Mouse (Mus musculus): ENCODE results near the gene Ctcf. TPM values are rescaled to one million over a fixed set of nuclear protein-coding genes. Genes with fewer than 3 reads are reported as not detected.

The Ctcf gene
- polyA plus RNA-seq, 1 experiment from 2014 or later = 108 TPM

GRCm38 (mm10) chr8:105634771-105635458 lies 1.5 kb upstream of the Ctcf start:
- Histone ChIP-seq H3K4me2 (peak overlapping the region; percentile 79), H3K36me3 (no peaks in the 10 kb centered on the region), H3K9ac (no peak overlapping the region), H3K9me3 (no peaks in the 10 kb centered on the region), H3K4me3 (peak overlapping the region; percentile 65), H3K27ac (no peak overlapping the region), H3K4me1 (peaks cover 26% of the 10 kb centered on the region), H3K27me3 (no peaks in the 10 kb centered on the region)
- no peak for ATAC-seq (ENCODE audit: insufficient number of reproducible peaks, low FRiP score, low TSS enrichment, low read depth)
- 86% methylated on average over 2 of the region's 2 CpGs for WGBS

GRCm38 (mm10) chr8:105635481-105635880 lies 887 bp upstream of the Ctcf start:
- Histone ChIP-seq H3K36me3 (no peaks in the 10 kb centered on the region), H3K4me1 (peaks cover 27% of the 10 kb centered on the region), H3K9ac (peak overlapping the region; percentile 95; the same call in 1 of the 2 replicates), H3K9me3 (no peaks in the 10 kb centered on the region), H3K4me3 (peak overlapping the region; percentile 65), H3K27me3 (no peaks in the 10 kb centered on the region), H3K4me2 (peak overlapping the region; percentile 79), H3K27ac (peak overlapping the region; percentile 100)
- no peak for ATAC-seq (ENCODE audit: insufficient number of reproducible peaks, low FRiP score, low TSS enrichment, low read depth)
- 5% methylated on average over 11 of the region's 11 CpGs for WGBS

DNA sequence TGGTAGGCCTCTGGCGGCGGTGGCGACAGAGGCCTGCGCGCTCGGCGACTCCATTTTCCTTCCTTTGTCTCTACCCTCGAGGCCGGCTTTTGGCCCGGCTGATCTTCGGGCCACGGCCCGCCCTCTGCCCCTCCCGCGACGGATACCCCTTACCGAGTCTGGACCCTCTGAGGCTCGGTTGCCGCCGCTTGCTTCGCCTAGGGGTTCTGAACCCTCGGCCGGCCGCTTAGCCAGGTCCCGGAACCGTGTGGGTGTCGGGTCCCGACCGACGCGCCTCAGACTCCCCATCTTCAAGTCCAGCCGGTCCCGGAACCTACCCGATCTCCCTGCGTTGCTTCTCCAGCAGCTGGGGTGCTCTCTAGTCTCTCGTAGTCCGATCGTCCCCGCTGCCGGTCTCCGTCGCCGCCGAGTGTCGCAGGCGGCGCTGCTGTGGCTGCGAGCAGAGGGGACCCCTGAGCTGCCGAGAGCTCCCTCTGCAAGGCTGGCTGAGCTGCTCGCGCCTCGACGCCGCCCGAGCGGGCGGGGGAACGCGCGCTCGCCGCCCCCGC lies 669 bp downstream of the Ctcf start, which contains the start of gene Agrp:
TSS of gene Agrp (minus strand) at position 431 of the 548 bp plus-strand sequence.
- peak within 1 kb of the TSS; percentile 100 for H3K27ac ChIP-seq
- peak within 1 kb of the TSS; percentile 65 for H3K4me3 ChIP-seq
- H3K27me3 ChIP-seq = no peaks in the 10 kb centered on the region
- peaks cover 29% of the 10 kb centered on the region for H3K4me1 ChIP-seq
- H3K36me3 ChIP-seq = no peaks in the 10 kb centered on the region
- under 1% methylated on average over 63 of the region's 63 CpGs for WGBS
- peak within 1 kb of the TSS; percentile 79 for H3K4me2 ChIP-seq
- peak; percentile 36 for ATAC-seq (ENCODE audit: insufficient number of reproducible peaks, low FRiP score, low TSS enrichment, low read depth)
- H3K9me3 ChIP-seq = no peaks in the 10 kb centered on the region
- H3K9ac ChIP-seq = peak within 1 kb of the TSS; percentile 95

DNA sequence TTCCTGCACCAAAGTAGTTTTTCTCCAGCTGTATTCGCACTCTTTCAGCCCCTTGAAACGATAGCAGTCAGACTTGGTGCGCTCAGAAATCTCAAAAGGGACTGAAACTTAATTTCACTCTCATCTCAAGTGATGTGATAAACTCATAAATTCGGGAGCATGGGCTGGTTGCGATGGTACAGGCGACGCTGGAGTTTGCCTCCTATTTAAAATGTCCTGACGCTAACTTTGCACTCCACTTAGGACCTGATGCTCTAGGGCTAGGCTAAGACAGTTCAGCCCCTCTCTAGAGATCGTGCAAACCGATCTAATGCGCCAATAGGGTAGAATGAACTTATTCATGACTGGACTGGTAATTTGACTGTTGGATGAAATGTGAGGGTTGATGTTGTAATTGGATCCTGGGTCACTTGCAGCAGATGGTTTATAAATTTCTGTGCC lies 1.3 kb downstream of the Ctcf start:
- H3K9ac ChIP-seq = peak overlapping the region; percentile 95
- WGBS = under 1% methylated on average over 11 of the region's 11 CpGs
- peaks cover 29% of the 10 kb centered on the region for H3K4me1 ChIP-seq
- H3K9me3 ChIP-seq = no peaks in the 10 kb centered on the region
- H3K27ac ChIP-seq = peak overlapping the region; percentile 100
- ATAC-seq (ENCODE audit: insufficient number of reproducible peaks, low FRiP score, low TSS enrichment, low read depth) = no peak
- H3K27me3 ChIP-seq = no peaks in the 10 kb centered on the region
- no peaks in the 10 kb centered on the region for H3K36me3 ChIP-seq
- peak overlapping the region; percentile 79 for H3K4me2 ChIP-seq
- H3K4me3 ChIP-seq = peak overlapping the region; percentile 65

- no peak for ATAC-seq (ENCODE audit: insufficient number of reproducible peaks, low FRiP score, low TSS enrichment, low read depth)
- peak overlapping the region; percentile 79 for H3K4me2 ChIP-seq
- no peaks in the 10 kb centered on the region for H3K9me3 ChIP-seq
- H3K4me3 ChIP-seq = no peak overlapping the region
- H3K27ac ChIP-seq = peak overlapping the region; percentile 54
- H3K4me1 ChIP-seq = peaks cover 29% of the 10 kb centered on the region
- 84% methylated on average over 4 of the region's 4 CpGs for WGBS
- no peaks in the 10 kb centered on the region for H3K27me3 ChIP-seq
- peak overlapping the region; percentile 17; the same call in 1 of the 2 replicates for H3K9ac ChIP-seq
- peaks cover 2% of the 10 kb centered on the region; the same call in 1 of the 2 replicates for H3K36me3 ChIP-seq
Observed at GRCm38 (mm10) chr8:105638510-105638909, 2.1 kb downstream of the Ctcf start.

GRCm38 (mm10) chr8:105639835-105640234 lies 3.5 kb downstream of the Ctcf start:
- Histone ChIP-seq H3K27ac (peak overlapping the region; percentile 27), H3K4me2 (no peak overlapping the region), H3K36me3 (peaks cover 11% of the 10 kb centered on the region; the same call in 1 of the 2 replicates), H3K27me3 (no peaks in the 10 kb centered on the region), H3K4me1 (peaks cover 28% of the 10 kb centered on the region), H3K9me3 (no peaks in the 10 kb centered on the region), H3K4me3 (no peak overlapping the region), H3K9ac (no peak overlapping the region)
- ATAC-seq (ENCODE audit: insufficient number of reproducible peaks, low FRiP score, low TSS enrichment, low read depth) = no peak
- WGBS = 82% methylated on average over 1 of the region's 1 CpGs

DNA sequence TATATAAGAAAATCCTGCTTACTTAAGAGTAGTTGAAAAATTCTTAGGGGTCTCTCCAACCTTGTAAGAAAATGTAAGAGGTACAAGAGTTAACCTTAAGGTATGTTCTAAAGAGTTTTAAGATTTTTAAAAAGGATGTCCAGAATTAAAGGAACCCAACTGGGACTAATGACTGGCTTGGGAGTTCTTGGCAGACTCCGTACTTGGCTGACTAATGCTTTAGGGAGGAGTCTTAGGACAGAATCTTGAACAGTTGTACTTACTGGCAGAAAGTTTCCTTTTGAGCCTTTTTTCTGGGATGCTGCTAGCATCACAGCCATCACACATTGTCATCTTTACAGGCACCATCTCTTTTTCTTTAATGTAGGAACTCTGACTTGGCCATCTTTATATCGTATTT lies 4.1 kb downstream of the Ctcf start:
- Histone ChIP-seq H3K27ac (no peak overlapping the region), H3K36me3 (peaks cover 17% of the 10 kb centered on the region), H3K4me1 (peaks cover 24% of the 10 kb centered on the region), H3K4me3 (no peak overlapping the region), H3K9ac (no peak overlapping the region), H3K27me3 (no peaks in the 10 kb centered on the region), H3K4me2 (no peak overlapping the region), H3K9me3 (no peaks in the 10 kb centered on the region)
- WGBS = 61% methylated on average over 2 of the region's 2 CpGs
- ATAC-seq (ENCODE audit: insufficient number of reproducible peaks, low FRiP score, low TSS enrichment, low read depth) = no peak

- H3K4me1 ChIP-seq = peaks cover 3% of the 10 kb centered on the region; the same call in 1 of the 2 replicates
Observed at GRCm38 (mm10) chr8:105645205-105645604, 8.8 kb downstream of the Ctcf start.

DNA sequence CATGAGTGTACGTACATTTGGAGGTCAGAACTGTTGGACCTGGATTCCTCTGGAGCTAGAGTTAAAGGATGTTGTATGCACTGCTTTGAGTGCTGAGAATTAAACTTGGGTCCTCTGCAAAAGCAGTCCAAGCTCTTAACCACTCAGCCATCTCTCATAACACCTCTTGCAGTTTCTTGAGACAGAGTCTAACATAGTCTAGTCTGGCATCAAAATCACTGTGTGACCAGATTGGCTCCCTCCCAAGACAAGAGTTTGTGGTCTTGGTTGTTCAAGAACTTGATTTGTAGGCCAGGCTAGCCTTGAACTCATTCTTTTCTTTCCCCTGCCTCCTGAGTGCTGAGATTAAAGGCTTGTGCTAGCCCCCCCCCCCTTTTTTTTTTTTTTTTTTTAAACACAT lies 12.6 kb downstream of the Ctcf start:
- ATAC-seq (ENCODE audit: insufficient number of reproducible peaks, low FRiP score, low TSS enrichment, low read depth) = no peak
- Histone ChIP-seq H3K4me2 (no peak overlapping the region), H3K27me3 (no peaks in the 10 kb centered on the region), H3K9ac (no peak overlapping the region), H3K27ac (no peak overlapping the region), H3K36me3 (peaks cover 45% of the 10 kb centered on the region), H3K9me3 (no peaks in the 10 kb centered on the region), H3K4me3 (no peak overlapping the region), H3K4me1 (no peaks in the 10 kb centered on the region)
- 98% methylated on average over 1 of the region's 1 CpGs for WGBS

More at GRCm38 (mm10) chr8:105645205-105645604, 8.8 kb downstream of the Ctcf start:
- H3K4me2 ChIP-seq = no peak overlapping the region
- no peak overlapping the region for H3K27ac ChIP-seq
- no peak for ATAC-seq (ENCODE audit: insufficient number of reproducible peaks, low FRiP score, low TSS enrichment, low read depth)
- H3K27me3 ChIP-seq = no peaks in the 10 kb centered on the region
- no peak overlapping the region for H3K4me3 ChIP-seq
- H3K36me3 ChIP-seq = peaks cover 35% of the 10 kb centered on the region
- H3K9me3 ChIP-seq = no peaks in the 10 kb centered on the region
- 88% methylated on average over 1 of the region's 1 CpGs for WGBS
- no peak overlapping the region for H3K9ac ChIP-seq

DNA sequence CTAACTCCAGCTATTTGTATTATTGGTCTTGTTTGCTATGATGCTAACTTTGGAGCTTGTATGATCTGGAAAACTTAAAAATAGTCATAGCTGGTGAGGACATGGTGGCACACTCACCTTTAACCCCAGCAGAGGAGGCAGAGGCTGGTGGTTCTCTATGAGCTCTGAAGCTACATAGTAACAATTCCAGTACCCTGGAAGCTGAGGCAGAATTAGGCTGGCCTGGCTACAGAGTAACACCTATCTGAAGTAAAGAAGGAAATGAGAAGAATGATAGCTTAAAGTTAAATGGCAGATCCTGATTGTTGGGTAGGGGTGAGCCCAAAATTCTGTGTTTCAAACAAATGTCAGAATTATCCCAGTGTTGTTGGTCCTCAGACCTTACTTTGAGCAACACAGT lies 21.3 kb downstream of the Ctcf start:
- H3K4me3 ChIP-seq = no peak overlapping the region
- H3K9me3 ChIP-seq = no peaks in the 10 kb centered on the region
- H3K27me3 ChIP-seq = no peaks in the 10 kb centered on the region
- no peak for ATAC-seq (ENCODE audit: insufficient number of reproducible peaks, low FRiP score, low TSS enrichment, low read depth)
- peaks cover 18% of the 10 kb centered on the region for H3K36me3 ChIP-seq
- no peak overlapping the region for H3K27ac ChIP-seq
- no peak overlapping the region for H3K4me2 ChIP-seq
- H3K4me1 ChIP-seq = no peaks in the 10 kb centered on the region
- H3K9ac ChIP-seq = no peak overlapping the region

- H3K4me3 ChIP-seq = no peak overlapping the region
- H3K9ac ChIP-seq = no peak overlapping the region
- H3K36me3 ChIP-seq = peaks cover 28% of the 10 kb centered on the region
- ATAC-seq (ENCODE audit: insufficient number of reproducible peaks, low FRiP score, low TSS enrichment, low read depth) = no peak
- H3K27ac ChIP-seq = no peak overlapping the region
- H3K4me1 ChIP-seq = no peaks in the 10 kb centered on the region
- no peaks in the 10 kb centered on the region for H3K9me3 ChIP-seq
- WGBS = 73% methylated on average over 3 of the region's 3 CpGs
- H3K27me3 ChIP-seq = no peaks in the 10 kb centered on the region
- no peak overlapping the region for H3K4me2 ChIP-seq
Observed at GRCm38 (mm10) chr8:105661167-105661566, 24.8 kb downstream of the Ctcf start.

DNA sequence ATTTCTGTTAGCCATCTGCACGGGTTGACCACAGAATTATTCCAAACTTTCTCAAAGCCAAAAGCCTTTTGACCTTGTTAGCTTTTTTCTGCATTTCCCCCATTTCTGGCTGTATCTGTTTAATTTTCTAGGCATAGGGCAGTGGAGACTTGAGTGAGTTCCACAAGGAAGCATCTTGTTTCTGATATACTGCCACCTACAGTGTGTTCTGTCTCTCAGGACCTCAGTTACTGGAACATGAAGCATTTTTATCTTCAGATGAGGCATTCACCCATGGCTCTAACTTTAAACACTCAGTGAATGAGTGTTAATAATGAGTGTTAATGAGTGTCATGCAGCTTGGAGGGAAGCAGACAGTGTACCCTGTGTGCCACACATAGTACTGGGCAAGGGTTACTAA lies 41.5 kb downstream of the Ctcf start:
- Histone ChIP-seq H3K4me3 (no peak overlapping the region), H3K27me3 (no peaks in the 10 kb centered on the region), H3K9ac (no peak overlapping the region), H3K9me3 (no peaks in the 10 kb centered on the region), H3K36me3 (peaks cover 93% of the 10 kb centered on the region), H3K4me1 (no peaks in the 10 kb centered on the region), H3K4me2 (no peak overlapping the region), H3K27ac (no peak overlapping the region)
- ATAC-seq (ENCODE audit: insufficient number of reproducible peaks, low FRiP score, low TSS enrichment, low read depth) = no peak
- 84% methylated on average over 1 of the region's 1 CpGs for WGBS
